Mouse (Mus musculus): ENCODE results near the gene Mturn.

GRCm38 (mm10) chr6:54732721-54733120 lies 51.3 kb downstream of the Mturn start:
- TF ChIP-seq EP300 (IDR thresholded peaks at IDR 0.05; ENCODE audit: low read depth) (no peak), CTCF (IDR thresholded peaks at IDR 0.05; ENCODE audit: low read depth) (no peak)
